Mouse (Mus musculus): ENCODE data around the gene Hdhd3. TPM values are rescaled to one million over a fixed set of nuclear protein-coding genes. Genes with fewer than 3 reads are reported as not detected.

Hdhd3 gene
- polyA plus RNA-seq, 1 experiment: 0.51 TPM

DNA sequence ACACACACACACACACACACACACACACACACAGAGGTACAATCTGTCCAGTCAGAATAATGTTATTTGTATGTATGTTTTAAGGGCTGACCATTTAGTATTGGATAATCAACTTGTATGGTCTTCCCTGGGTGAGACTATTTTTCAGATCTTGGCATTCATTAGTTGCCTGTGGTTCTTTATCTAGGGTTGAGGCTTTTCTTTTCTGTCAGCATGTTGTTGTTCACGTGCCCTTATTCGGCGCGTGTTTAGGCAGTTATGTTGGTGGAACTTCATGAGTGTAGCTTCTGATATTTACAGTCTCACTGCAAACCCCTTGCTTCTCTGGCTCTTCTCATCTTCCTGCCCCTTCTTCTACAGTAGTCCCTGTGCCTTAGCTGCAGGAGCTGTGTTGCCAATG, 24.4 kb upstream of the Hdhd3 start:
- no peaks in the 10 kb centered on the region for H3K9me3 ChIP-seq (replicated peaks; ENCODE audit: control insufficient read depth, insufficient read depth, low read length, poor library complexity, severe bottlenecking)
- no peaks in the 10 kb centered on the region for H3K4me1 ChIP-seq (ENCODE audit: control insufficient read depth, insufficient read depth, low read length)
- no peaks in the 10 kb centered on the region for H3K27me3 ChIP-seq (ENCODE audit: control insufficient read depth, insufficient read depth, low read length, poor library complexity, severe bottlenecking)
- TF ChIP-seq CTCF (IDR thresholded peaks at IDR 0.05; ENCODE audit: low read depth, low read length) (no peak), EP300 (IDR thresholded peaks at IDR 0.05; ENCODE audit: insufficient read depth, low read depth, low read length) (no peak), POLR2A (IDR thresholded peaks at IDR 0.05; ENCODE audit: insufficient read depth, low read length) (no peak)
- H3K27ac ChIP-seq (ENCODE audit: insufficient read depth, low read length): no peak overlapping the region
- no peak overlapping the region for H3K9ac ChIP-seq (ENCODE audit: low read depth, poor library complexity, severe bottlenecking)
- no peak overlapping the region for H3K4me3 ChIP-seq (ENCODE audit: low read depth, low read length)
- H3K36me3 ChIP-seq (ENCODE audit: control insufficient read depth, insufficient read depth, low read length, poor library complexity, severe bottlenecking): no peaks in the 10 kb centered on the region

DNA sequence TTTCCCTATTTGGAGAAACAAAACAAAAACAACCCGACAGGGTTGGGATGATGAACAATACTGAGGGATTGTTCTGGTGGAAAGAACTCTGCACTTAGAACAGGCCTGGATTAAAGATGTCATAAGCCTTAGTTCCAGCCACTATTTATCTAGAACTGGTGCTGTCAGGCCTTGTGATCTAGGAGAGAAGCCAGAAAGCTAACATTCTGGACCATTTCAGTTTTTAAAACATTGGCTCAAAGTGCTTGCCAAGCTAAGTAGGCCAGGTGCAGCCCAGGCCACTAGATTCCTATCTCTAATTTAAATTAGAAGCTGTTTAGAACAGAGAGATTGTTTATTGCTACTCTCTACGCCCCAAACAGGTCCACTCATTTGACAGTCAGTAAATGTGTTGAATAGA, 23.0 kb upstream of the Hdhd3 start:
- no peak overlapping the region for H3K9ac ChIP-seq (ENCODE audit: low read depth, poor library complexity, severe bottlenecking)
- no peaks in the 10 kb centered on the region for H3K27me3 ChIP-seq (ENCODE audit: control insufficient read depth, insufficient read depth, low read length, poor library complexity, severe bottlenecking)
- H3K4me3 ChIP-seq (ENCODE audit: low read depth, low read length): no peak overlapping the region
- no peaks in the 10 kb centered on the region for H3K36me3 ChIP-seq (ENCODE audit: control insufficient read depth, insufficient read depth, low read length, poor library complexity, severe bottlenecking)
- H3K9me3 ChIP-seq (replicated peaks; ENCODE audit: control insufficient read depth, insufficient read depth, low read length, poor library complexity, severe bottlenecking): no peaks in the 10 kb centered on the region
- H3K4me1 ChIP-seq (ENCODE audit: control insufficient read depth, insufficient read depth, low read length): no peaks in the 10 kb centered on the region
- TF ChIP-seq CTCF (IDR thresholded peaks at IDR 0.05; ENCODE audit: low read depth, low read length) (no peak), EP300 (IDR thresholded peaks at IDR 0.05; ENCODE audit: insufficient read depth, low read depth, low read length) (no peak), POLR2A (IDR thresholded peaks at IDR 0.05; ENCODE audit: insufficient read depth, low read length) (no peak)
- no peak overlapping the region for H3K27ac ChIP-seq (ENCODE audit: insufficient read depth, low read length)

DNA sequence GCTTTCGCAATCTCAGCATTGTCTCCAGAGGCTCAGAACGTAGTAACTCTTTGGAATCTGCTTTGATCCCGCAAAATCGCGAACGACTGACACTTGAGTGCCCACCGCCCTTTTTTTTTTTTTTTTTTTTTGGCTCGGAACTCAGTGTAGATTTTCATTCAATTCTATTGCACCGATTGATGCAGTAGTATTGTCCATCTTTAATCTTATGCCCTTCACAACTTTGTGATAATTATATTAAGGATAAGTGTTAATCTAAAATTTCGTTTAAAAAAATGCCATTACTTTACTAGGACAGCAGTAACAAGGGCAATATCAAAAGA, 22.2 kb upstream of the Hdhd3 start:
- Histone ChIP-seq H3K4me3 (ENCODE audit: low read depth, low read length) (peak overlapping the region; percentile 17; the same call in 1 of the 2 replicates), H3K27ac (ENCODE audit: insufficient read depth, low read length) (no peak overlapping the region)

DNA sequence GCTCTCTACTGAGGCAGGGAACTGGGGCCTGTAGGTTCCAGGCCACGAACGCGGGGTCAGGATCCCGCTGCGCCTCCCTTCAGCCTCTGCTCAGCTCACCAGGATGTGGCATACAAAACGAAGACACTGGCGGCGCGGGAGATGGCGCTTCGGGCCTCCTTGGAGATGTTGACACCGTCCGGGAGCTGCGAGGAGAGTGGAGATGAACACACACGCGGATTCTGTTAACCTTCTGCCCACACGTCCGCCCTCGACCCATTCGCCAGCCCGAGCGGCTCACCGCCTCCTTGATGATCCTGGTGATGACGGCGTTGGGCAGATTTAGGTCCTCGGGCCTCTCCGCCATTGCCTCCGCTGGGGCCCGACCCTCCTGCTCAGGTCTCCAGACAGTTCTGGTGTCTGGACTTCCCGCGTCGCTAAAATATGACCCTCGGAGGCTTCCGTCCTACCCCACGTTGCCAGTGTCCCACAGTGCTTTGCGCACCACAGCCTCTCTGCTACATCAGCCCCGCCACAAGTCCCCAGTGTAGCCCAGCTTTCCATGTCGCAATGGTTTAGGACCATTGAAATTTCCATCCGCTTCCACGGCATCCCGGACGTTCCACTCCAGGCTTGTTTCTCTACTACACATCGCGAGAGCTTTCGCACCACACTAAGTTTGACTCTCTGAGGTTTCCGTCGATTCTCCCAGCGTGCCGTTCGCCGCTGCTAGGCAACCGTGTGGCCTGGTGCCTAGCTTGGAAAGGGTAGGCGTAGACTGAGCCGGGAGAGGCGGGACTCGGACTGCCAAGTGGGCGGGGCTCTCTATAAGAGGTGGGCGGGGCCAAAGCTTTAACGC, 21.6 kb upstream of the Hdhd3 start, which contains the start of the genes Pole3 and 4933430I17Rik:
TSS of gene Pole3 (minus strand) at position 418 of the 838 bp plus-strand sequence.
TSS of gene 4933430I17Rik (plus strand) at position 719 of the 838 bp plus-strand sequence.
- Histone ChIP-seq H3K27me3 (ENCODE audit: control insufficient read depth, insufficient read depth, low read length, poor library complexity, severe bottlenecking) (no peaks in the 10 kb centered on the region), H3K36me3 (ENCODE audit: control insufficient read depth, insufficient read depth, low read length, poor library complexity, severe bottlenecking) (no peaks in the 10 kb centered on the region), H3K9me3 (replicated peaks; ENCODE audit: control insufficient read depth, insufficient read depth, low read length, poor library complexity, severe bottlenecking) (no peaks in the 10 kb centered on the region), H3K4me3 (ENCODE audit: low read depth, low read length) (peak within 1 kb of the TSS; percentile 92), H3K9ac (ENCODE audit: low read depth, poor library complexity, severe bottlenecking) (peak within 1 kb of the TSS; percentile 55), H3K27ac (ENCODE audit: insufficient read depth, low read length) (peak within 1 kb of the TSS; percentile 59), H3K4me1 (ENCODE audit: control insufficient read depth, insufficient read depth, low read length) (no peaks in the 10 kb centered on the region)
- TF ChIP-seq CTCF (IDR thresholded peaks at IDR 0.05; ENCODE audit: low read depth, low read length) (no peak), POLR2A (IDR thresholded peaks at IDR 0.05; ENCODE audit: insufficient read depth, low read length) (no peak), EP300 (IDR thresholded peaks at IDR 0.05; ENCODE audit: insufficient read depth, low read depth, low read length) (no peak)

More for the DNA sequence above, 22.2 kb upstream of the Hdhd3 start:
- Histone ChIP-seq H3K4me1 (ENCODE audit: control insufficient read depth, insufficient read depth, low read length) (no peaks in the 10 kb centered on the region), H3K9me3 (replicated peaks; ENCODE audit: control insufficient read depth, insufficient read depth, low read length, poor library complexity, severe bottlenecking) (no peaks in the 10 kb centered on the region), H3K36me3 (ENCODE audit: control insufficient read depth, insufficient read depth, low read length, poor library complexity, severe bottlenecking) (no peaks in the 10 kb centered on the region), H3K9ac (ENCODE audit: low read depth, poor library complexity, severe bottlenecking) (no peak overlapping the region), H3K27me3 (ENCODE audit: control insufficient read depth, insufficient read depth, low read length, poor library complexity, severe bottlenecking) (no peaks in the 10 kb centered on the region)
- no peak for TF ChIP-seq POLR2A (IDR thresholded peaks at IDR 0.05; ENCODE audit: insufficient read depth, low read length)
- TF ChIP-seq EP300 (IDR thresholded peaks at IDR 0.05; ENCODE audit: insufficient read depth, low read depth, low read length): no peak
- TF ChIP-seq CTCF (IDR thresholded peaks at IDR 0.05; ENCODE audit: low read depth, low read length): no peak

DNA sequence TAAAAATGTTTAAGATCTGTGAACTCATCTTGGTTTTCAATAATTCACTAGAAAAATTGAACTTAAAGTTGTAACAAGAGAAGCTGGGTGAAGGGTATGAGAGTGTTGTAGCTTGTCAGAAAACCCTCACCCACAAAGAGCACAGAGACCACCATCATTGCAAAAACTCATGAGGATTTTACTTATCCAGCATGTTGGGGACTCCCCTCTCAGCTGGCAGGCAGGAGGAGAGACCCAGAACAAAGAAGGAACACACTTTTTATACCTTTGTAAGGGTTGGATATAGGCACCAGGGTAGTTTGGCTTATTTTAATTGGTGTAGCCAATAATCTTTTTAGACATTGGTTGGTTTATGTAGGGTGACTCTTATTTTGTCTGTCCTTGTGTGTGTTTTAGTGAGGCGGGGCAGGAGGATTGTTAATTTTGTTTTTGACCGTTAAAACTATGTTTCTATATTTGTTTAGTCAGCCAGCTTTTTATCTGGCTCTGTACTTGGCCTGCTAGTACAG, 17.7 kb upstream of the Hdhd3 start:
- Histone ChIP-seq H3K36me3 (ENCODE audit: control insufficient read depth, insufficient read depth, low read length, poor library complexity, severe bottlenecking) (no peaks in the 10 kb centered on the region), H3K9me3 (replicated peaks; ENCODE audit: control insufficient read depth, insufficient read depth, low read length, poor library complexity, severe bottlenecking) (no peaks in the 10 kb centered on the region), H3K4me1 (ENCODE audit: control insufficient read depth, insufficient read depth, low read length) (no peaks in the 10 kb centered on the region), H3K27me3 (ENCODE audit: control insufficient read depth, insufficient read depth, low read length, poor library complexity, severe bottlenecking) (no peaks in the 10 kb centered on the region), H3K9ac (ENCODE audit: low read depth, poor library complexity, severe bottlenecking) (peak overlapping the region; percentile 28; the same call in 1 of the 2 replicates), H3K27ac (ENCODE audit: insufficient read depth, low read length) (no peak overlapping the region), H3K4me3 (ENCODE audit: low read depth, low read length) (no peak overlapping the region)
- TF ChIP-seq POLR2A (IDR thresholded peaks at IDR 0.05; ENCODE audit: insufficient read depth, low read length) (no peak), CTCF (IDR thresholded peaks at IDR 0.05; ENCODE audit: low read depth, low read length) (no peak), EP300 (IDR thresholded peaks at IDR 0.05; ENCODE audit: insufficient read depth, low read depth, low read length) (no peak)

DNA sequence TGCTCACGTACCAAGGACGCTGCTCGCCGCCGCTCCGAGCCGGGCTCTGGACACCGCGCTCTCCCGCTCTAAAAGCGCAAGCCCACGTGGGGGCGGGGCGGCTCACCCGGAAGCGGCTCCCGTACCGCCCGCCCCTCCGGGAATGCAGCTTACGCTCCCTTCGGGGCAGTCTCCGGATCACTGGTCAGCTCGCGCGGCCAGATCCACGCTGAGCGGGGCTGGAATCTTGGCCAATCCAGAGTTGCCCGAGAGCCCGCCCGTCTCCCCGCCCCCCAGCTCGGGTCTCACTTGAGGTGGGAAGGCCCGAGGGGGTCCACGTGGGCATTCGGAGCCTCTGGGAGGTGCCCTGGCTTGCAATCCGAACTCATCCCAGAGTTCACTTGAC, 16.6 kb upstream of the Hdhd3 start, which contains the start of gene Alad:
TSS of gene Alad (minus strand) at position 70 of the 385 bp plus-strand sequence.
- TF ChIP-seq POLR2A (IDR thresholded peaks at IDR 0.05; ENCODE audit: insufficient read depth, low read length) (peak; percentile 69), CTCF (IDR thresholded peaks at IDR 0.05; ENCODE audit: low read depth, low read length) (no peak), EP300 (IDR thresholded peaks at IDR 0.05; ENCODE audit: insufficient read depth, low read depth, low read length) (peak; percentile 51; the same call in 1 of the 2 replicates)
- H3K4me3 ChIP-seq (ENCODE audit: low read depth, low read length): peak within 1 kb of the TSS; percentile 80
- H3K9me3 ChIP-seq (replicated peaks; ENCODE audit: control insufficient read depth, insufficient read depth, low read length, poor library complexity, severe bottlenecking): no peaks in the 10 kb centered on the region
- no peaks in the 10 kb centered on the region for H3K36me3 ChIP-seq (ENCODE audit: control insufficient read depth, insufficient read depth, low read length, poor library complexity, severe bottlenecking)
- no peaks in the 10 kb centered on the region for H3K4me1 ChIP-seq (ENCODE audit: control insufficient read depth, insufficient read depth, low read length)
- H3K27me3 ChIP-seq (ENCODE audit: control insufficient read depth, insufficient read depth, low read length, poor library complexity, severe bottlenecking): no peaks in the 10 kb centered on the region
- H3K9ac ChIP-seq (ENCODE audit: low read depth, poor library complexity, severe bottlenecking): peak within 1 kb of the TSS; percentile 65
- peak within 1 kb of the TSS; percentile 32; the same call in 1 of the 2 replicates for H3K27ac ChIP-seq (ENCODE audit: insufficient read depth, low read length)

Measured in ES-Bruce4 (cell line).